Mouse (Mus musculus) cortical plate, adult 2 months (tissue): ENCODE data around the gene Krcc1.

ENCODE experiments used
- CTCF ChIP-seq: fragments of 200-500 bp; IDR thresholded peaks from 2 replicates; pipeline ENCODE4 v1.5.1; 2011; ENCODE audit warnings: mild to moderate bottlenecking, control low read depth, low read length; ENCODE audit not compliant: insufficient read depth; ENCODE audit errors: extremely low read depth
- POLR2A ChIP-seq: fragments of 200-500 bp; IDR thresholded peaks from 2 replicates; pipeline ENCODE4 v1.6.1; 2011; ENCODE audit warnings: mild to moderate bottlenecking, low read length, control low read depth; ENCODE audit not compliant: insufficient read depth; ENCODE audit errors: extremely low read depth

- TF ChIP-seq CTCF (no peak), POLR2A (no peak)
These were observed 23.8 kb downstream of the Krcc1 start for GRCm38 (mm10) chr6:71295303-71295702.
